Mouse (Mus musculus): ENCODE data around the gene Dpm3.

Gene Dpm3

GRCm38 (mm10) chr3:89270891-89271290 lies 11.7 kb downstream of the Dpm3 start:
- peak; percentile 73 for DNase-seq

- peak; percentile 70 for DNase-seq
Measured at GRCm38 (mm10) chr3:89271760-89272159, 12.6 kb downstream of the Dpm3 start.

- DNase-seq = no peak
Measured at GRCm38 (mm10) chr3:89276061-89276460, 16.9 kb downstream of the Dpm3 start.

GRCm38 (mm10) chr3:89277281-89278021 lies 18.3 kb downstream of the Dpm3 start:
- DNase-seq = peak; percentile 62

- peak; percentile 59 for DNase-seq
Measured at GRCm38 (mm10) chr3:89278107-89278506, 18.9 kb downstream of the Dpm3 start.

GRCm38 (mm10) chr3:89278643-89279042 lies 19.5 kb downstream of the Dpm3 start:
- DNase-seq = no peak

- DNase-seq = peak; percentile 90
Measured at GRCm38 (mm10) chr3:89279153-89279890, 20.2 kb downstream of the Dpm3 start.

- no peak for DNase-seq
Measured at GRCm38 (mm10) chr3:89280050-89280605, 21.0 kb downstream of the Dpm3 start.

GRCm38 (mm10) chr3:89280606-89281511 lies 21.7 kb downstream of the Dpm3 start, which contains the start of gene Efna1:
Efna1 (minus strand) TSS chr3:89281142.
- peak; percentile 72 for DNase-seq

- peak; percentile 83 for DNase-seq
Measured at GRCm38 (mm10) chr3:89281579-89282290, 22.6 kb downstream of the Dpm3 start.

- no peak for DNase-seq
Measured at GRCm38 (mm10) chr3:89282291-89282643, 23.1 kb downstream of the Dpm3 start.

GRCm38 (mm10) chr3:89284261-89284660 lies 25.1 kb downstream of the Dpm3 start:
- DNase-seq = no peak

GRCm38 (mm10) chr3:89285526-89285925 lies 26.4 kb downstream of the Dpm3 start:
- DNase-seq = no peak

- DNase-seq = no peak
Measured at GRCm38 (mm10) chr3:89287286-89287685, 28.1 kb downstream of the Dpm3 start.

- DNase-seq = no peak
Measured at GRCm38 (mm10) chr3:89288503-89288928, 29.4 kb downstream of the Dpm3 start.

GRCm38 (mm10) chr3:89291874-89292273 lies 32.7 kb downstream of the Dpm3 start:
- no peak for DNase-seq

GRCm38 (mm10) chr3:89292303-89292702 lies 33.1 kb downstream of the Dpm3 start:
- DNase-seq = no peak

- no peak for DNase-seq
Measured at GRCm38 (mm10) chr3:89293247-89293918, 34.2 kb downstream of the Dpm3 start.

- no peak for DNase-seq
Measured at GRCm38 (mm10) chr3:89294195-89294594, 35.0 kb downstream of the Dpm3 start.

GRCm38 (mm10) chr3:89295685-89296230 lies 36.6 kb downstream of the Dpm3 start:
- no peak for DNase-seq

GRCm38 (mm10) chr3:89296761-89297396 lies 37.7 kb downstream of the Dpm3 start:
- no peak for DNase-seq
